Mouse (Mus musculus): ENCODE data around the gene Cacng7.

The Cacng7 gene

DNA sequence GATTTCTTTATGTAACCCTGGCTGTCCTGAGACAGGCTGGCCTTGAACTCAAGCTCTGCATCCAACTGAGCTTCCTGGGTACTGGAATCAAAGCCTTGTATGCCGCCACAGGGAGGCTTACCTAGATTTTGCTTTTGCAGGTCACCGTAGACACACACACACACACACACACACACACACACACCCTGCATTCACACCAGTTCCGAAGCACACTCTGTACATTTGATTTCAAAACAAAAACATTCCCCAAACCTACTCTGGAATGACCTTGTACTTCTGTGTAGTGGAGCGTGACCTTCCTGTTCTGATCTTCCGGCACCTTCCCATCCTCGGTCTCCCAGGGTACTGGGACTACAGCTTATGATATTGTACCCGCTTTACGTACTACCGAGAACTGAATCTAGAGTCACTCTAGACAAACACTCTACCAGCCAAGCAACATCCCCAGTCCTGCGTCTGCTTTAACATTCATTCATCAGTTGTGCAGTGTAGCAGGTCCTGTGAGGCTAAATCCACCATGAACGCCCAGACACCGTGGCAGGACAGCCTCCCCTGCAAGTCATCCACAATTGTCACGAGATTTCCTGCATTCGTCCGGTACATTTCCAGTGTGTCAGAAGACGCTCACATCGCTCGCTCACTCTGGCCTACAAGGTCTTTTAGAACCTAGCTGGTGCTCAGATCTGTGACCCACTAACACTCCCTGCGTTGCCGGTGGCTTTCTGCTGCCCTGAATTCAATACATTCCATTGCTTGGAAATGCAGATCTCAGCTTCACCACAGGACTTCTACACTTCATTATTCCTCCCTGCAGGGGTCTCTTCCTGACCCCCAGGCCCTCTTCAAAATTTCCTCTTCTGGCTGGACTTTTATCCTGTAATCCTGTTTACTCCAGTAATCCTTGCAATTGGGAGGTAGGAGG lies 14.9 kb downstream of the Cacng7 start:
- no peak for DNase-seq

DNA sequence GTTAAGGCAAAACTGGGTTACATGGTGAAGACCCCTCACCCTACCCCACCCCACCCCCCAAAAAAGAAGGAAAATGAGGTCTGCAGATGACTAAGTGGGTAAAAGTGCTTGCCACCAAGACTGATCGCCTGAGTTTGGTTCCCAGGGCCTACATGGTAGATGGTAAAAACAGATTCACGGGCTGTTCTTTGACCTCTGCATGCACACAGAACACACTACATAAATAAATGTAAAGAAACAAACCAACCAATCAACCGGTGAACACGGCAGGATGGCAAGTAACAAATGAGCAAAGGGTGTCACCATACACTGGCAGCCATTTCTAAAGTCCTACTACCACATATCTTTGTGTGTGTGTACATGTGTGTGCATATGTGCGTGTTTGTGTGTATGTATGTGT lies 15.6 kb downstream of the Cacng7 start:
- DNase-seq, result no peak

DNA sequence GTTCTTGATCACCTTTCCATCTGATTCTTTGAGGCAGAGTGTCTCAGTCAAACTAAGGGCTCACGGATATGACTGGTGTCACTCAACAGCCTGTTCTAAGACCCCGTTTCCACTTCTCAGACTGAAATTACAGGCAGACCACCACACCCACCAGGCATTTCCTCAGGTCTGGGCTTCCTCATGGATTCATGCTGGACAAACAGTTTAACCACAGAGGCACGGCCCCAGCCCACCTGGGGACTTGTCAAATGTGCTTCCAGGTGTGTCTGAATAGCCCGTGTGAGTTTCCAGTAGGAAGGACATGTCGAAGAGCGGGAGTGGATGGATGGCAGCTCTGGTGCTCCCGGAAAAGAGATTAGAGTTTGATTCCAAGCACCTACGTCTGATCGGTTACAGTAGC lies 17.0 kb downstream of the Cacng7 start:
- no peak for DNase-seq

DNA sequence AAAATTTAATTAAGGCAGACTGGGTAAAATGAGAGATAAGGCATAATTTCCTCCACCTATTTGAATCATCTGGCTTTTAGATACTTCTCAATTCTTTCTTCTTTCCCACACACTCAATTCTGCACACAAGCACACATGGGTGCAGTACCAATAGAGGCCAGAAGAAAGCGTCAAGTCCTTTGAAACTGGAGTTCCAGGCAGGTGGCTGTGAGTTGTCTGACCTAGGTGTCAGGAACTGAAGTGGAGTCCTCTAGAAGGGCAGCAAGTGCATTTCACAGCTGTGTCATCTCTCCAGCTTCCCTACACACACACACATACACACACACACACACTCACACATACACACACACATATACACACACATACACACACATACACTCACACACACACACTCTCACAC lies 18.8 kb downstream of the Cacng7 start:
- no peak for DNase-seq

DNA sequence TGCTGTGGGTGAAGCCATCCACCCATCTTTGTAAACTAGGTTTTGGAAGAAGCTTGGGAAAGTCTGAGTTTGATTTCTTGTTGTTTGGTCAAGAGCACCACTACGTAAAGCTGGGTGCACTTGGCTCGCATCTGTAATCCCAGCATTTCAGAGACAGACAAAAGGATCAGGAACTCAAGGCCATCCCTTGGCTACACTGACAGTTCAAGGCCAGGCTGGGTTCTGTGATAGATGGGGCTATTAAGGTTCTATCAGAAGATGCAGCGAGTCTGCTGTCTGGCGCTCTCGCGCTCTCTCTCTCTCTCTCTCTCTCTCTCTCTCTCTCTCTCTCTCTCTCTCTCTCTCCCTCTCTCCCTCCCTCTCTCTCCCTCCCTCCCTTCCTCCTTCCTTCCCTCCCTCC lies 22.1 kb downstream of the Cacng7 start:
- no peak for DNase-seq

DNA sequence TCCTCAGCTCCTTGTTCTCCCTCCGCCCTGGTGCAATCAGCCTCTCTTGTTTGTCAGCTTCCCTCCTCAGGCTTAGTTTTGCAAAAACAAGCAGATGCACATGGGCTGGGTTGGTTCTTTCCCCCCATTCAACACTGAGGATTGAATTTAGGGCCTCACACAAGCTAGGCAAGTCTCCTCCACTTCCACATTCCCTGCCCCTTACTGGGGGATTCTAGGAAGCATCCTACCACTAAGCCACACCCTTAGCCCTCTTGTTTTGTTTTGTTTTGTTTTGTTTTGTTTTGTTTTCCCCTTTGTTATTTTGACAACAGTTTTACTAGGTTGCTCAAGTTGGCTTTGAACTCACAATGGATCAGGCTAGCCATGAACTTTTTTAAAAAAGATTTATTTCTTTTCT lies 27.9 kb downstream of the Cacng7 start:
- no peak for DNase-seq

DNA sequence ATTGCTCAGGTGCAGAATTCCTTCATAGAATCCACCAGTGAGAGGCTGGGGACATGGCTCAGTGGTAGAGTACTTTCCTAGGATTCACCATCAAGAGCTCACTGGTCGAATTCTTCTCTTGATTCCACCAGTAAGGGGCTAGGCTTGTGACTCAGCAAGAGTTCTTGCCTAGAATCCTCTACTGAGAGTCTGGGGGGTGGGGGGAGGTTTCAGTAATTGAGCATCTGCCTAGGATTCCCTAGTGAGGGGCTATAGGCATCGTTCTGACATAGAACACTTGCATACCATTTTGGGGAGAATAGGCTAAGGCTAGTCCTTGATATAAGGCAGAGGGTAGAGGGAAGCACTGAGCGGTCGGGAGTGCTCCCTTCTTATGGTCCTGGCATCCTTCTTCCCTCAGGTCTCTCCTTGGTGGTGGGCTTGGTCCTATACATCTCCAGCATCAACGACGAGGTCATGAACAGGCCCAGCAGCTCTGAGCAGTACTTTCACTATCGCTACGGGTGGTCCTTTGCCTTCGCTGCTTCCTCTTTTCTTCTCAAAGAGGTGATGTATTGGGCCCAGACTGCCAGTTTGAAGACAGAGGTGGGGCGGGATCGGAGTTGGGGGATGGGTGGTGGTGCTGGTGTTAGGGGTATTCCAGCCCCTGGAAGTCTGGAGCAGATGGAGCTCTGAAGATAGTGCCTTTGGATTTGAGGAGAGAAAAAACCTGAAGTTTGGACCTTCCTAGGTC lies 33.0 kb downstream of the Cacng7 start:
- DNase-seq, result no peak

DNA sequence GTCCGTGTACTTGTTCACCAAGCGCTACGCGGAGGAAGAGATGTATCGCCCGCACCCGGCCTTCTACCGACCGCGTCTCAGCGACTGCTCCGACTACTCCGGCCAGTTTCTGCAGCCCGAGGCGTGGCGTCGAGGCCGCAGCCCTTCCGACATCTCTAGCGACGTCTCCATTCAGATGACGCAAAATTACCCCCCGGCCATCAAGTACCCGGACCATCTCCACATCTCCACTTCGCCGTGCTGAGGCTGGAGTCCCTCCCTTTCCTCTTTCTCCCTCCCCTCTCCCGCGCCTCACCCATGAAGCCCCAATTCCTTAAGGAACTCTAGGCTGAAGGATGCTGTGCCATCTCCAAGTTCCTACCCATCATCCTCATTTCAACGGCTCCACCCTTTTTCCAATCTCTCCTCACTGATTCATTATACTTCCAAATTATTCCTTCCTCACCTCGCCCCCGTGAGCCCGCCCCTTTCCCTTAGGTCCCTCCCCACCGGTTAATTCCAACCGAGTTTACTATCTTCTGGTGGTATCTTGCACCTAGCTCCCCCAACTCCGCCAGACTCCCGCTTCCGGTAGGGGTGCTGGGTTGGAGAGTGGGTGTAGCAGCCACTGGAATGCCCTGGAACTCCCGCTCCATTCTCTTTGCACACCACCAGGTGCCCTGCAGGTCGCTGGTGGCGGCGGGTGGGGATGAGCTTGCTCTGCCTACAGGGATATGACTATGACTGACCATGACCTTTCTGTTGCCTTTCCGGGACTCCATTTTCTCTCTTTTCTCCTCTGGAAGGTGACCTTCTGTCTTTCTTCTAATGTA lies 34.2 kb downstream of the Cacng7 start:
- no peak for DNase-seq

DNA sequence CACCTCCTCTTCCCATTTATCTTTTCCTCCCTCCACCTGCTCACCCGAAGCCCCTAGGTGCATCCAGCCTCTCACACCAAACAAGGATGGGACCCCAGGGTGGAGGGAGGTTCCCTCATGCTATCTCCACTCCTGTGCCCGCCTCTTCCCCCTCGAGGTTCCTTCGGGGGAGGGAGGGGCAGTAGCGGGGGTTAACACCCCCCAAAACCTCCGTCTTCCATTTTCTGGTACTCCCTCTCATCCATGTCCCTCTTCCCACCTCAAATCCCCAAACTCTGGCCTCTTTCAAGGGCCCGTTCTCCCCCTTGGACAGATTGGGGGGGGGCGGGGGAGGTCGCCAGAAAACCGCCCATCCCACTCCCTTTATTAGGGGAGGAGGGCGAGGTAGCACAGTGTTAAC lies 34.8 kb downstream of the Cacng7 start:
- no peak for DNase-seq

DNA sequence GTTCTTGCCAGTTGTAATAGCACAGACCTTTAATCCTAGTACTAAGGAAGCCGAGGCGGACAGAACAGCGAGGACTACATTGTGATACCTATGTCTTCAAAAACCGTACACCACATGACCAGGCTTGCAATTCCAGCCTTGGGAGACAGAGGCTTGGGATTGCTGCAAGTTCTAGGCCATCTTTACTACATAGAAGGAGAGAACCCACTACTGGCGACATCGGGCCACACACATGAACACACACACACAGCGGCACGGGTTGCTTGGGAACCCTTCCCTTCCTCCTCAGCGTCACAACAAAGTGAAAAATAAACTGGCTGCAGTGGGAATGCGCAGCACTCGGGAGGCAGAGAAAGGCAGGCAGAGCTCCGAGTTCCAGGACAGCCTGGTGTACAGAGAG lies 35.6 kb downstream of the Cacng7 start:
- DNase-seq, result no peak

DNA sequence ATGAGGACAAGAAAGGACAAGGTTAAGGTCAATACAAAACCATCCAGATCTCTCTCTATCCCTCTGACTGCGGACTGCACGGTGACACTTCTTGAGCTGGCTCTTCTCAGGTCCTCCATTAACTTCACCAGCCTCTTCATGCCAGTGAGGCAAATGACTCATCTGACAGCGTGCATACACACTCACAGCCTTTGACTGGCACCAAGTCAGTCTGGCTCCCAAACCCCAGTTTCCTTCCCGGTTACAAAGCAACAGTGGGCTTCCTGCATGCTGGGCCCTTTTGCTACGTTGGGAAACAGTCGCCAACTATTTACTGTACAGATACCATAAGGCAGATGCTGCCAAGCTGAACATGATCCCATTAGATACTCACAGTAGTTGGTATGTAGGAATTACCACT lies 36.4 kb downstream of the Cacng7 start:
- DNase-seq, result no peak

DNA sequence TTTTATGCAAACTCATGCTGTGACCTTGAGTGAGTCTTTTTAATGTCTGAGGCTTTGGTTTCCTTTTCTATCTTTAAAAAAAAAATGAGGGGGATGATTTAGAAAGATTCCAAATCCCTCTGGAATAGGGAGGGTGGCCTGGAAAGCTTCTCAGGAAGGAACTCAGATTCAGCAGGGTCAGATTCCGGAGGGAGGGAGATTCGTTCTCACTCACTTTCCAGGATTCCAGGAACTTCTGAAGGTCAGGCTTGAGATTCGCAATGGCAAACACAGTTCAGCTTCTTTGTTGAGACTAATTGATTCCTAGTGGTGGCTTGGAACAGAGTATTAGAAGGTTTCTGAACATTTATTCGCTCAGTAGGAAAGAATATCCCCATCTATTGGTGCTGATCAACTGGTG lies 37.7 kb downstream of the Cacng7 start:
- DNase-seq, result no peak

DNA sequence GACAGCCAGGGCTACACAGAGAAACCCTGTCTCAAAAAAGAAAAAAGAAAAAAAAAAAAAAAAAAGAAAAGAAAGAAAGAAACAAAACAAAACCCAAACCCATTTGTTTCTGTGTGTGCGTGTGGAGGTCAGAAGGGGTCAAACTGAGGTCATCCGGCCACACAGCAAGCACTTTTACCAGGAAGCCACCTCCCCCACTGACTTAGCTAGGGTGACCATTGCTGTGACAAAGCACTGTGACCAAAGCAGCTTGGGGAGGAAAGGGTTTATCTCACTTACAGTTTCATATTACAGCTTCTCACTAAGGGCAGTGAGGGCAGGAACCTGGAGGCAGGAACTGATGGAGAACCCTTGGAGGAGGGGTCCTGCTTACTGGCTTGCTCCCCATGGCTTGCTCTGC lies 39.6 kb downstream of the Cacng7 start:
- DNase-seq, result no peak

DNA sequence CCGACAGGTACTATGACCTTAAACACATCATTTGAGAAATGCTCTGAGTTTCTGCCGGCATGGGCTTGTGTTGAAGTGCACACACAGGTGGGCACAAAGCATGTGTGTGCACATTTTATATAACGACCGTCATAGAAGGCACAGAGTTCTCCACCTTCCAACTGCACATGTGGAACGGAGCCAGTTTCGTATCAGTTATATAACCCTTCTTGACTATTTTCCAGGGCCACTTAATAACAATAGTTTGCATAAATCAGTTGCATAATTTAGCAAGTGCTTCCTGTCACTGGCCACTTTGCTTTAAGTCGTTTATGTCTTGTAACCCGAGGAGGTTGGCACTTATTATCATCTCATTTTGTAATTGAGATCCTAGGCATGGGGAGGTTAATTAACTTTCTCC lies 41.0 kb downstream of the Cacng7 start:
- DNase-seq, result no peak

DNA sequence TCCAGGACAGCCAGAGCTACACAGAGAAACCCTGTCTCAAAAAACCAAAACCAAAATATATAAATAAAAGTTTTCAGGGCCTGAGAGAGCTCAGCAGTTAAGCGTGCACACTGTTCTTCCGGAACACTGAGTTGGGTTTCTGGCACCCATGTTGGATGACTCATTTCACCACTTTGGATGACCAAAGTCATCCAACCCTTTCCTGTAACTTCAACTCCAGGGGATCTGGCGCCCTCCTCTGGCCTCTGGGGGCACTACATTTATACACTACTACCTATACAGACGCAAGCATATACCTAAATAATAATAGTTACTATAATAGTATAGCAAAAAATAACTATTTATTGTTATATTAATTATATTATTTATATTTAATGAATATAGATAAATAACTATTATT lies 44.1 kb downstream of the Cacng7 start:
- no peak for DNase-seq

DNA sequence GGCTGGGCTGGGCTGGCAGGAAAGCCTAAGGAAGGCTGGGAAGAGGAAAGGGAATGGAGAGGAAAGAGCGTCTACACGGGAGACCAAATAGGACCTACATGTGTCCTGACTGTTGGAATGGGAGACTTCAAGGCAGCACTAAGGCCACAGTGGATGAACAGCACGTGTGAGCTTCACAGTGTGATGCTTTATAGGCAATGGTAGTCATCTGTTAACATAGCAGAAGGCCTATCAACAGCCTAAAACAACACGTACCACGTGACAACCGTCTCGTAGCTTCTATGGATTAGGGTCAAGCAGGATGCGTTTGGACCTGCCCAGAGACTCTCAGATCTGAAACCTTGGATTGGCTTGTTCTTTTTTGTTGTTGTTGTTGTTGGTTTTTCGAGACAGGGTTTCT lies 49.4 kb downstream of the Cacng7 start:
- no peak for DNase-seq

DNA sequence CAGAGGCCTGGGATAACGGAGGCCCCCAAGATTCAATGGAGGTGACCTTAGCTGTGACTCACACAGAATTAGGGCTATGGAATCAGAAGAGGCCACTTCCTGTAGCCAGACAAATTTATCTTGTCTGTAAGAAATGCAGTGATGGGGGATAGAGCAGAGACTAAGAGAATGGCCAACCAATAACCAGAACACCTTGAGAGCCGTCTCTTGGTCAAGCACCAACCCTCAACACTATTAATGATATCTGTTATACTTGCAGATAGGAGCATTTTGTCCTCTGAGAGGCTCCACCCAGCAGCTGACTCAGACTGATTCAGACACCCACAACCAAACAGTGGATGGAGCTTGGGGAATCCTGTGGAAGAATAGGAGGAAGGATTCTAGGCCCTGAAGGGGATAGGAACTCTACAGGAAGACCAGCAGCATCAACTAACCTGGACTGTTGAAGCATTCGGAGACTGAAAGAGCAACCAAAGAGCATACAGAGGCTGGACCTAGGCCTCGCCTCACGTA lies 52.1 kb downstream of the Cacng7 start:
- DNase-seq, result no peak

DNA sequence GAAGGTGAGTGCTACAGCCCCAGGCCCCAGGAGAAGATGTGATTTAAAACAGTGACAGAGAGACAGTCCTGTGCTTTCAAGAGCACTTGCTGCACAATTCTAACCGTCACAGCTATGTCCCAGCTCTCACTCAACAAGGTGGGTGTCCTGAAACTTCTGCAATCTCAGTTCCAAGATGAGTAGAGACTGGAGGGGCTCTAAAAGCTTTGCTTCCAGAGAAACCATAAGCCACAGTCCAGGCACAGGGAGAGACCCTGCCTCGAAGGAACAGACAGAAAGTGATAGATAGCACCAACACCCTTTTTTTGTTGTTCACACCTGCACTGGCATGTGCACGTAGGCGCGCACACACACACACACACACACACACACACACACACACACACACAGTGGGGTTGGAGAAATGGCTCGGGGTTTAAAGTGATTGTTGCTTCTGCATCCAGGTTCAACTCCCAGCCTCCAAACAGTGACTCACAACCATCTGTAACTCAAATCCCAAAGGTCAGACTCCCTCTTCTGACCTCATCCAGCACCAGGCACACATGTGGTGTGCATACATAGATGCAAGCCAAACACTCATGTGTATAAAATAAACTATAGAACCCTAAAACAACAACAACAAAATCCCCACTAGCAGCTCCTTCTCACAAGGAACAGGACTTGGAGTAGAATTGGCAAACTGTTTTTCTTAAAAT lies 53.4 kb downstream of the Cacng7 start:
- DNase-seq, result no peak

DNA sequence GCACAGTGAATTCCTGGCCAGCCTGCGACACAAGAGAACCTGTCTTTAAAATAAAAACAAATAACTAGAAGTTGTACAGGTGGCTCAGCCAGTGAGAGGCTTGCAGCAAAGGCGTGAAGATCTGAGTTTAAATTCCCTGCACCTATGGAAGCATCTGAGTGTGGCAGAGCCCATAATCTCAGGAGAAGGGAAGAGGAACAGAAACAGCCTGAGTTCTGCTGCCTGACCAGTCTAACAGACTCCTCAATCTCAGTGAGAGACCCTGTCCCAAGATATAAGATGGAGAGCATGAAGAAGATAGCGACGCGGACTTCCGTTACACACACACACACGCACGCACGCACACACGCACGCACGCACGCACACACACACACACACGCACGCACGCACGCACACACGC lies 55.0 kb downstream of the Cacng7 start:
- no peak for DNase-seq

DNA sequence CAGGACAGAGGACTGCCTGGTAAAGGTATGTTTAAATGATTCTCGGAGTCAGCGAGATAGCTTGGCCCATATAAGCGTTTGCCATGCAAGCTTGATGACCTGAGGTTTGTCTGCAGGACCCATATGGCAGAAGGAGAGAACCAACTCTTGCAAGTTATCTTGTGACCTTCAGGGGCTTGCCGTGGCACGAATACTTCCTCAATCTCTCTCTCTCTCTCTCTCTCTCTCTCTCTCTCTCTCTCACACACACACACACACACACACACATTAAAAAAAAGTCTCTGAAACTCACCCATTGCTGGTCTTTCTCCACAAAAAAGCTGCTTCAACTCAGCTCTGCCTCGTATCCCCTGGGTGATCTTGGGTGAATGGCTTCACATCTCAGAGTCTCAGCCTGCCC lies 56.1 kb downstream of the Cacng7 start:
- no peak for DNase-seq

DNA sequence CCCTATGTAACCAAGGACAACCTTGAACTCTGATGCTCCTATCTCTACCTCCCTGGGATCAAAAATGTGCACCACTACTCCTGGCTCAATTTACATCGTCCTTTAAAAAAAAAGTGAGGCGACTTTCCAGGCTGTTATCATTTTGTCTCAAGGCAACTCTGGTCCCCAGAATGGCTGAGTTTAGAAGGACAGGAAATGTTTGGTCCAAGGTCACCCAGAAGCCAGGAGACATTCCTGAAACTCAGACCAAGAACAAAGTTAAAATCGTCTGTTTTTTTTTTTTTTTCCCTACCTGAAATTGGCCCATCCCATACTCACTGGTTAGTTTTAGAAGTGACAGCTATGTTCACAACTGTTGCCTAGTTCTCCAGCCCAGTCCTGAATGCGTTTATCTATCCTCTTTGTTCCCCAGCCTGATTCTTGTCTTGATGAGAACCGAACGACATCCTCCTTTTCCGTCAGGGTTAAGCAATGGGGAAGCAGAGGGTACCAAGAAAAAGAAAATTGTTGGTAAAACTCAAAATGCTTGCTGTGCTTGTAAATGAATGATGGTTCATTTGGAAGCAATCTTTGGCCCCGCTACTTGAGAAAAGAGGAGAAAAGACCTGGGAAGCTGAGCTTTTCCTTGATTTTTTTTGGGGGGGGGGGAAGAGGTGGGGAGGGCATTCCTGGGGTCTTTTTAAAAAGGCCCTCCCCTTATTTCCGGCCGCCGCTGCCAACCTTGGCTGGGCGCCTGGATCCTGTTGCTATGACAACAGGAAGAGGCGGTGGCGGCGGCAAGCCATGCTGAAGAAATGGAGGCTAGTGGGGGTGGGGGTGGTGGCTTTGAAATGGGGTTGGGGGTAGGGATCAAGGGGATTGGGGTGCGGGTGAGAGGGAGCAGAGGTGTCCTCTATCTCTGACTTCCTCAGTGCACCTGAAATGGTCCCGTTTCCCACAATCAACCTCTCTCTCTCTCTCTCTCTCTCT lies 57.0 kb downstream of the Cacng7 start:
- peak in 1 of 2 experiments; percentile 11 for DNase-seq
